Mouse (Mus musculus): ENCODE results near the gene Naa35. TPM values are rescaled to one million over a fixed set of nuclear protein-coding genes. Genes with fewer than 3 reads are reported as not detected.
"Not testable (repeated sequence)": the region's sequence is repeated elsewhere in the genome, so short reads cannot be mapped to it uniquely, and the experiment has no call there.

Naa35 gene
- polyA plus RNA-seq, 1 experiment from 2014 or later = 124 TPM

DNA sequence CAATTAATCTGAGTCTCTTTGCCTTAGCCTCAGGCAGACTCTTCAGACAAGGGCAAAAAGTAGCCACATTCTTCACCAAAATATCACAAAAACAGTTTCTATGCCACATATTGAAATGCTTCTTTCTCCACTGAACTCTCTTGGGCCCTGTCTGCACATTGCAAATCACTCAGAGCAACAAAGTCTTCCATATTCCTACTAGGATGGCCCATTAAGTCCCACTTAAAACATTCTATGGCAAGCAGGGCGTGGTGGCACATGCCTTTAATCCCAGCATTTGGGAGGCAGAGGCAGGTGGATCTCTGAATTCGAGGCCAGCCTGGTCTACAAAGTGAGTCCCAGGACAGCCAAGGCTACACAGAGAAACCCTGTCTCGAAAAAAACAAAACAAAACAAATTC is 7.0 kb downstream of the Naa35 start:
- not testable (repeated sequence) for H3K9ac ChIP-seq; ATAC-seq (ENCODE audit: low FRiP score); H3K4me2 ChIP-seq (replicated peaks); DNase-seq (ENCODE audit: low spot score); H3K27ac ChIP-seq; H3K9me3 ChIP-seq (ENCODE audit: control insufficient read depth, low read length); H3K4me3 ChIP-seq (replicated peaks; ENCODE audit: low read length); H3K4me1 ChIP-seq (replicated peaks; ENCODE audit: control insufficient read depth, insufficient read depth, low read length); H3K27me3 ChIP-seq (ENCODE audit: control insufficient read depth, insufficient read depth, low read length)
- WGBS = 98% methylated on average over 3 of the region's 3 CpGs
- peaks cover 88% of the 10 kb centered on the region for H3K36me3 ChIP-seq (replicated peaks; ENCODE audit: control insufficient read depth, insufficient read depth)

- Histone ChIP-seq H3K4me1 (replicated peaks; ENCODE audit: control insufficient read depth, insufficient read depth, low read length) (peaks cover under 1% of the 10 kb centered on the region), H3K4me2 (replicated peaks) (no peak overlapping the region), H3K27ac (no peak overlapping the region), H3K27me3 (ENCODE audit: control insufficient read depth, insufficient read depth, low read length) (no peaks in the 10 kb centered on the region), H3K4me3 (replicated peaks; ENCODE audit: low read length) (no peak overlapping the region), H3K9ac (no peak overlapping the region), H3K9me3 (ENCODE audit: control insufficient read depth, low read length) (no peaks in the 10 kb centered on the region), H3K36me3 (replicated peaks; ENCODE audit: control insufficient read depth, insufficient read depth) (peaks cover 92% of the 10 kb centered on the region)
- ATAC-seq (ENCODE audit: low FRiP score) (no peak), DNase-seq (ENCODE audit: low spot score) (no peak)
- 100% methylated on average over 1 of the region's 1 CpGs for WGBS
These were observed 7.6 kb downstream of the Naa35 start for GRCm38 (mm10) chr13:59592630-59593029.

DNA sequence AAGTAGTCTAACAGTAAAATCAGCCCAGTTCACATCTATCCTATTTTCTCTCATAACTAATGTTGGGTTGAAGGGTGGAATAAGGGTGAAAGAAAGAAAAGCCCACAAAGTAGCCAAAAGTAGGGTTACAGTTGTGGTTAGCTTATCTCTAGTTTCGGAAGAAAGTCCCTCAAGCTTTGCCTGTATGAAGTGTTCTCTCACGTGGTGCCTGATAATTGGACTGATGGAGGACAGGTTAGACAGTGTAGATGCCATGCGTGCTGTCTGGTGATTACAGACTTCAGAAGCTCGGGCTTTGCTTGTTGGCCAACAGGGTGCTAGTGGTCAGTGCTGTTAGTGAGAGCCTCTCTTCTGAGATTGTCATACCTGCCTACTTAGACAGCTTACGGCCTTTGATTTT is 18.0 kb downstream of the Naa35 start:
- Histone ChIP-seq H3K27me3 (ENCODE audit: control insufficient read depth, insufficient read depth, low read length) (no peaks in the 10 kb centered on the region), H3K9me3 (ENCODE audit: control insufficient read depth, low read length) (no peaks in the 10 kb centered on the region), H3K36me3 (replicated peaks; ENCODE audit: control insufficient read depth, insufficient read depth) (peaks cover 95% of the 10 kb centered on the region), H3K9ac (no peak overlapping the region), H3K4me2 (replicated peaks) (no peak overlapping the region), H3K27ac (no peak overlapping the region), H3K4me3 (replicated peaks; ENCODE audit: low read length) (no peak overlapping the region), H3K4me1 (replicated peaks; ENCODE audit: control insufficient read depth, insufficient read depth, low read length) (no peaks in the 10 kb centered on the region)
- DNase-seq (ENCODE audit: low spot score) (no peak), ATAC-seq (ENCODE audit: low FRiP score) (no peak)
- 98% methylated on average over 5 of the region's 5 CpGs for WGBS

DNA sequence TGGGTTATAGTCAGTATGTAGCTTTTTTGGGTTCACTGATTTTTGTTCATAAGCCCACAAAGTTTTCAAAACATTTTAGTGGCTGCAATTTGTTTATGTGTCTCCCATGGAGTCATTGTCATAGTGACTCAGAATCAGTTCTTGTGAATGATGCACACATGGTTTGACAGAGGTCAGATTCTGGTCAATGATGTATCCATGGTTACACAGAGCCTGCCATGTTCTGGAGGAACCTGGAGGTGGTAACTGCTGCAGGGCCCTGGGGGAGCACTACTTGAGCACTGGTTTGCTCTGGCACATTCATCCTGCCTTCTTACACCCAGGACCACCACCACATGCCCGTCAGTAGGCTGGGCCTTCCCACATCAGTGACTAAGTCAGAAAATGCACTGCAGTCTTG is 19.5 kb downstream of the Naa35 start:
- no peak overlapping the region for H3K4me3 ChIP-seq (replicated peaks; ENCODE audit: low read length)
- H3K9me3 ChIP-seq (ENCODE audit: control insufficient read depth, low read length) = no peaks in the 10 kb centered on the region
- no peak for ATAC-seq (ENCODE audit: low FRiP score)
- H3K27ac ChIP-seq = no peak overlapping the region
- DNase-seq (ENCODE audit: low spot score) = no peak
- H3K27me3 ChIP-seq (ENCODE audit: control insufficient read depth, insufficient read depth, low read length) = no peaks in the 10 kb centered on the region
- WGBS = 52% methylated on average over 1 of the region's 1 CpGs
- H3K4me2 ChIP-seq (replicated peaks) = no peak overlapping the region
- no peak overlapping the region for H3K9ac ChIP-seq
- H3K4me1 ChIP-seq (replicated peaks; ENCODE audit: control insufficient read depth, insufficient read depth, low read length) = no peaks in the 10 kb centered on the region
- peaks cover 97% of the 10 kb centered on the region for H3K36me3 ChIP-seq (replicated peaks; ENCODE audit: control insufficient read depth, insufficient read depth)

- WGBS = 85% methylated on average over 10 of the region's 10 CpGs
- ATAC-seq (ENCODE audit: low FRiP score) (no peak), DNase-seq (ENCODE audit: low spot score) (no peak)
- Histone ChIP-seq H3K27ac (no peak overlapping the region), H3K4me3 (replicated peaks; ENCODE audit: low read length) (no peak overlapping the region), H3K9me3 (ENCODE audit: control insufficient read depth, low read length) (no peaks in the 10 kb centered on the region), H3K4me1 (replicated peaks; ENCODE audit: control insufficient read depth, insufficient read depth, low read length) (no peaks in the 10 kb centered on the region), H3K36me3 (replicated peaks; ENCODE audit: control insufficient read depth, insufficient read depth) (peaks cover 97% of the 10 kb centered on the region), H3K4me2 (replicated peaks) (no peak overlapping the region), H3K9ac (no peak overlapping the region), H3K27me3 (ENCODE audit: control insufficient read depth, insufficient read depth, low read length) (no peaks in the 10 kb centered on the region)
These were observed 20.3 kb downstream of the Naa35 start for GRCm38 (mm10) chr13:59605221-59605922.

DNA sequence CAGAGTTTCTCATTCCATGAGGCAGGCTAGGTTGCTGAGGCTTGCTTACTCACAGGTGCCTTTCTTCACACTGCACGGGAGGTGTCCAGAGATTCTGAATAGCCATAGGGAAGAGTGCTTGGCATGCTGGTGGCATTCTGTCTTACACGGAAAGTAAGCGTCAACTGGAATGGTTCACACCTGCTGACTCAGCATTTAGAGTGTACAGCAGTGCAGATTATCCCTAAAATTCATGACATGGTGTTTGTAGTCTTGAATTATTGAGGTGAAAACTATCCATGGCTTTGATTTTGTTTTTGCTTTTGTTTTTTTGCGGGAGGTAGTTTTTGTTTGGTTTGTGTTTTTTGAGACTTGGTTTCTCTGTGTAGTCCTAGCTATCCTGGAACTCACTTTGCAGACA is 24.8 kb downstream of the Naa35 start:
- Histone ChIP-seq H3K36me3 (replicated peaks; ENCODE audit: control insufficient read depth, insufficient read depth) (peaks cover 97% of the 10 kb centered on the region), H3K9me3 (ENCODE audit: control insufficient read depth, low read length) (no peaks in the 10 kb centered on the region), H3K27ac (no peak overlapping the region), H3K4me1 (replicated peaks; ENCODE audit: control insufficient read depth, insufficient read depth, low read length) (no peaks in the 10 kb centered on the region), H3K4me3 (replicated peaks; ENCODE audit: low read length) (no peak overlapping the region), H3K9ac (no peak overlapping the region), H3K27me3 (ENCODE audit: control insufficient read depth, insufficient read depth, low read length) (no peaks in the 10 kb centered on the region), H3K4me2 (replicated peaks) (no peak overlapping the region)
- WGBS = 95% methylated on average over 4 of the region's 4 CpGs
- ATAC-seq (ENCODE audit: low FRiP score) = no peak
- DNase-seq (ENCODE audit: low spot score) = no peak

DNA sequence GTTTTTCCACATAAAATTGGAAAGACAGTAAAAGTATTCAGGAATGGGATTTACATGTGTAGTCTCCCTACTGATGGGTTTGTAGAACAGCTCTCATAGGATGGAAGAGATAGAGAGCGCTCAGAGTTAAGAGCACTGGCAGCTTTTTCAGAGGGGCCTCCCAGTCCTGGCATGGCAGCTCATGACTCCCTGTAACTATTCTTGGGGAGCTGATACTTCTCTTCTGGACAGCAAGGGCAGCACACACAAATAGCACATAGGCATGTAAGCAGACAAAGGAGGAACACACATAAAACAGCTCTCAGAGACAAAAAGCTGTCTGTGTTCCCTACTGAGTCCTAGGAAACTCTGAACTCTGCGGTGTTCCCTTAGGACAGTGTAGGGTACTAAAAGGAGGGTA is 25.4 kb downstream of the Naa35 start:
- H3K36me3 ChIP-seq (replicated peaks; ENCODE audit: control insufficient read depth, insufficient read depth) = peaks cover 97% of the 10 kb centered on the region
- no peak overlapping the region for H3K9ac ChIP-seq
- no peak overlapping the region for H3K4me3 ChIP-seq (replicated peaks; ENCODE audit: low read length)
- WGBS = 95% methylated on average over 2 of the region's 2 CpGs
- H3K27me3 ChIP-seq (ENCODE audit: control insufficient read depth, insufficient read depth, low read length) = no peaks in the 10 kb centered on the region
- no peaks in the 10 kb centered on the region for H3K4me1 ChIP-seq (replicated peaks; ENCODE audit: control insufficient read depth, insufficient read depth, low read length)
- no peak overlapping the region for H3K4me2 ChIP-seq (replicated peaks)
- no peaks in the 10 kb centered on the region for H3K9me3 ChIP-seq (ENCODE audit: control insufficient read depth, low read length)
- DNase-seq (ENCODE audit: low spot score) = no peak
- no peak overlapping the region for H3K27ac ChIP-seq
- ATAC-seq (ENCODE audit: low FRiP score) = no peak

DNA sequence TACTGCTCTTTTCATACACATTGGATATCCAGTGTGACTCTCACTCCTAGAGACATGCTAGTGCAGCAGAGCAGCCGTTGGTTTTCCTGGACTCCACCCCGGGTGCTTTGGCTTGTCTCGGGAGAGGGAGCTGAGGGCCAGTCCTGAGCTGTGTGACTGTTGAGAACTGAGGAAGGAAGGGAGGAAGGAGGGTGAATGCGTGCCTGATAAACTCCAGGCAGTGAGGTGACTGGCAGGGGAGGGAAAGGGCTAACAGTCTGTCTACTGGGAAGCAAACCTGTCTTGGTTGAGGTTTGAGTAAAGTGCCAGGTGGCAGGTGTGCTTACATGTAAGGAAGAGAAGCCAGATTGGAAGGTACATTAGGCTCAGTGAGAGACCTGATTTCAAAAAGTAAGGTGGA is 28.8 kb downstream of the Naa35 start:
- no peak overlapping the region for H3K4me3 ChIP-seq (replicated peaks; ENCODE audit: low read length)
- WGBS = 82% methylated on average over 4 of the region's 4 CpGs
- H3K4me1 ChIP-seq (replicated peaks; ENCODE audit: control insufficient read depth, insufficient read depth, low read length) = no peaks in the 10 kb centered on the region
- H3K36me3 ChIP-seq (replicated peaks; ENCODE audit: control insufficient read depth, insufficient read depth) = peaks cover 87% of the 10 kb centered on the region
- no peak overlapping the region for H3K27ac ChIP-seq
- DNase-seq (ENCODE audit: low spot score) (no peak), ATAC-seq (ENCODE audit: low FRiP score) (no peak)
- no peaks in the 10 kb centered on the region for H3K27me3 ChIP-seq (ENCODE audit: control insufficient read depth, insufficient read depth, low read length)
- no peak overlapping the region for H3K4me2 ChIP-seq (replicated peaks)
- no peaks in the 10 kb centered on the region for H3K9me3 ChIP-seq (ENCODE audit: control insufficient read depth, low read length)
- H3K9ac ChIP-seq = no peak overlapping the region

DNA sequence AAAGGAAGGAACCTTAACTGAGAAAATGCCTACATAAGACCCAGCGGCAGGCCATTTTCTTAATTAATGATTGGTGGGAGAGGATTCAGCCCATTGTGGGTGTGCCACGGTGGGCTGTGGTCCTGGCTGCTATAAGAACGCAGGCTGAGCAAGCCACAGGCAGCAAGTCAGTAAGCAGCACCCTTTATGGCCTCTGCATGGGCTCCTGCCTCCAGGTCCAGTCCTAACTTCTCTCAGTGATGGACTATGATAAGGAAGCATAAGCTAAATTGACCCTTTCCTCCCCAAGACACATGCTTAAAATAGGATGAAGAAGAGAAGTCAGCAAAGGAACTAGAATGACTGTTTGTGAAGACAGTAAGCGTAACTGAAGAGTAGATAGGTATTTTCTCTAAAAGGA is 30.1 kb downstream of the Naa35 start:
- H3K9ac ChIP-seq = no peak overlapping the region
- H3K4me2 ChIP-seq (replicated peaks) = no peak overlapping the region
- ATAC-seq (ENCODE audit: low FRiP score) (no peak), DNase-seq (ENCODE audit: low spot score) (no peak)
- H3K36me3 ChIP-seq (replicated peaks; ENCODE audit: control insufficient read depth, insufficient read depth) = peaks cover 85% of the 10 kb centered on the region
- H3K27me3 ChIP-seq (ENCODE audit: control insufficient read depth, insufficient read depth, low read length) = no peaks in the 10 kb centered on the region
- no peak overlapping the region for H3K27ac ChIP-seq
- 92% methylated on average over 4 of the region's 4 CpGs for WGBS
- no peaks in the 10 kb centered on the region for H3K9me3 ChIP-seq (ENCODE audit: control insufficient read depth, low read length)
- H3K4me1 ChIP-seq (replicated peaks; ENCODE audit: control insufficient read depth, insufficient read depth, low read length) = no peaks in the 10 kb centered on the region
- H3K4me3 ChIP-seq (replicated peaks; ENCODE audit: low read length) = no peak overlapping the region

DNA sequence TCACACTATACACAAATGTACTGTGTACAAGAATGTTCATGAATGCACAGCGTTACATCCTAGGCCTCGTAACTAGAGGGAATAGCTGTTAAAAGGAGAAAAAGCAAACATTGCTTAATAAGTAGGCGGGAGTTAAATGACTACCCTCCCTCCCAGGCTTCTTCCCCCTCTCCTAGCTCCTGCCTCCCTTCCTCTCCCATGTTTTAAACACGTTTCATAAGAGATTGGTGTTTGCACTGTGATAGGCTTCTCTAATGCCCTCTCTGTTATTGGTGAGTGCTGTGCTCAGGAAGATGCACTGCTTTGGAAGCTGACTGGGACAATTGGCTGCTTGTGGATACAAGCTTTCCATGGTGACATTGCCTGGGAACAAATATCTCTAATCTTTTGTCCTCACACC is 30.5 kb downstream of the Naa35 start:
- no peak overlapping the region for H3K4me3 ChIP-seq (replicated peaks; ENCODE audit: low read length)
- no peak overlapping the region for H3K27ac ChIP-seq
- WGBS = 89% methylated on average over 4 of the region's 4 CpGs
- no peak overlapping the region for H3K4me2 ChIP-seq (replicated peaks)
- DNase-seq (ENCODE audit: low spot score) (no peak), ATAC-seq (ENCODE audit: low FRiP score) (no peak)
- no peak overlapping the region for H3K9ac ChIP-seq
- H3K9me3 ChIP-seq (ENCODE audit: control insufficient read depth, low read length) = no peaks in the 10 kb centered on the region
- H3K36me3 ChIP-seq (replicated peaks; ENCODE audit: control insufficient read depth, insufficient read depth) = peaks cover 84% of the 10 kb centered on the region
- H3K27me3 ChIP-seq (ENCODE audit: control insufficient read depth, insufficient read depth, low read length) = no peaks in the 10 kb centered on the region
- no peaks in the 10 kb centered on the region for H3K4me1 ChIP-seq (replicated peaks; ENCODE audit: control insufficient read depth, insufficient read depth, low read length)

Measured in hindbrain, embryonic 14.5 days (tissue).